Mouse (Mus musculus) hindbrain, embryonic 14.5 days (tissue): ENCODE results near the gene Spon2. TPM values are rescaled to one million over a fixed set of nuclear protein-coding genes. Genes with fewer than 3 reads are reported as not detected.

Experiments used
- polyA plus RNA-seq: library from polyadenylated mRNA; unstranded; fragments of >200 nt; fragmentation: Nextera tagmentation; extraction: Ambion mirVana; gene quantifications from 2 replicates; pipeline ENCODE4 v1.2.1, GENCODE M21; 2014

Spon2 gene
- polyA plus RNA-seq, 1 experiment from 2014 or later, result 3.5 TPM

Other genes with a start within 250 kb of the Spon2 start
- 745 and 907 TPM in 2 replicates for gene Ywhah, start 199.6 kb downstream of the Spon2 start, polyA plus RNA-seq
- 0.04 and 0.13 TPM in 2 replicates for gene Slc5a1, start 114.2 kb downstream of the Spon2 start, polyA plus RNA-seq
- 498 and 540 TPM in 2 replicates for gene Ctbp1, start 56.5 kb upstream of the Spon2 start, polyA plus RNA-seq
- gene Maea, start 117.1 kb upstream of the Spon2 start, polyA plus RNA-seq, result 123 and 136 TPM in 2 replicates
- gene Uvssa, start 160.1 kb upstream of the Spon2 start, polyA plus RNA-seq, result 5.6 and 8.3 TPM in 2 replicates
- gene Nkx1-1, start 215.5 kb upstream of the Spon2 start, polyA plus RNA-seq, result 0.80 and 0.96 TPM in 2 replicates